Mouse (Mus musculus) frontal cortex, postnatal 14 days (tissue): ENCODE data around the gene Slc45a2.
A peak's percentile ranks its signal among the peaks of the same experiment; 100 is the strongest.
"Not testable (repeated sequence)": the region's sequence is repeated elsewhere in the genome, so short reads cannot be mapped to it uniquely, and the experiment has no call there.

ENCODE experiments used
- DNase-seq, 2 experiments: peaks; one replicate each; pipeline ENCODE4 v3.0.0; 2022; ENCODE audit warnings: low spot score in 2 of 2

Slc45a2 gene

DNA sequence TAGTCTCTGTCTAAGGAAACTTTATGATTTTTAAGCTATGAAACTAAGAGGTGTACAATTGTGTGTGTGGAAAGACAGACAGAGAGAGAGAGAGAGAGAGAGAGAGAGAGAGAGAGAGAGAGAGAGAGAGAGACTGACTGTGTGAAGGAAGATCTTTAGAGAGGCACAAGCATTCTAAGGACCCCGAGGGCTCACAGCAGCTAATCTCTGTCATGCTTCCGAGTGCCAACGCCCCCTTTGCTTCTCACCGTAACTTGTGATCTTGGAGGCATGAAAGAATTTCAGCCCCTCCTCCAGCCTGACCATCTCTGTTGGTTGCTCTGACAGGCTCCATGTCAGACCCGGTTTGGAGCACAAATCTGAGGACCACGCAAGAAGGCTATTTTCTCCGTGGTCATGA lies at the start of gene Slc45a2:
TSS of gene Slc45a2 (plus strand) at position 301 of the 400 bp plus-strand sequence.
- DNase-seq, result no peak

DNA sequence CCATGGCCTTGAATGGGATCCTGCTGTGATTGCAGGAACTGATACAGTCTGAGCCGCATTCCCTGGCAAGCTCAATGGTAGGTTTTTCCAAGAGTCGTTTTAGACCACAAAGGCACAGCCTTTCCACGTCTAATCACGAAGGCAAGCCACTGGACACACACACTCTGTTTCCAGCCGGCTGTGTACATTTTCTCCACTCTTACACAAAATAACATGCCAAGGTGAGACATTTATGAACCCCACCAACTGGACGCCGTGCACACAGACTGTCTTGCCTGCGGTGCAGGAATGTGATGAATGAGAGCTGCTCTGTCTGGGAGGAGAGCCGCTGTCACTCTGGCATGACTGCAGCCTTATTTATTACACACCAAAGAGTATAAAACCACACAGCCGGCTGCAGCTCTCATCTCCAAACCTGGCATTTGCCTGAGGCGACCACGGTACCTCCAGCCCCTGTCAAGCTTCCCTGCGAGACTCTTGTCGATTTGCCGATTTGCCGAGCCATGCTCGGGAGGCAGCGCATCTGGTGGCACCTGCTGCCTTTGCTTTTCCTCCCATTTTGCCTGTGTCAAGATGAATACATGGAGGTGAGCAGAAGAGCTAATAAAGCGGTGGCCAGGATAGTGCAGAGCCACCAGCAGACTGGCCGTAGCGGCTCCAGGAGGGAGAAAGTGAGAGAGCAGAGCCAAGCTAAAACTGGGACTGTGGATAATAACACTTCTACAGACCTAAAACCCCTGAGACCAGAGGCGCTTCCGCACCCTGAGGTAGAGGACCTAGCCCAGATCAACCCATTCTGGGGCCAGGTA lies 48.4 kb upstream of the Slc45a2 start, which contains the start of gene C1qtnf3:
TSS of gene C1qtnf3 (plus strand) at position 382 of the 809 bp plus-strand sequence.
- DNase-seq, result no peak

DNA sequence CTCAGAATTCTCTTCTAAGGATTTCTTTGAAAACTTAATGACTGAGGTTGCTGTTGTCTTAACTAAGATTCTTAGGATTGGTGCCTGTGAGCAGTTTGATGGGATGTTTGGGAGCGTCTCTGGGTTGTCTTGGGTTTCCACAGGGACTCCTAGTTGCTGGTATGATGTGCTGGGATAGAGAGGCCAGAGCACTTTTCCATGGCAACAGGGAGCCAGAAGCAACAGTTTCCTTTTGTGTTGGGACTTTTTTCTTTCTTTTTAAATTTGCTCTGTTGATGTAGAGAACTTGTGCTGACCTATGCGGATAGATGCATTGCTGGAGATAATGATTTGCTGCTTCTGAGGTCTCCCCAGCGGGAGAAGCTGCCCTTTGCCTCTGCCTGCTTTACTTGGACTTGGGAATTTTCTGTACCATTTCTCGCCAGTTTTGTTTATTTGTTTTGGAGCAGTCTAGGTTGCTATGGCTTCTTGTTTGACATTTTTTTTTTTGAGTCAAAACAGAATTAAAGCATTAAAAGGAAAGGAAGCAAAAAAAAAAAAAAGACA lies 47.7 kb upstream of the Slc45a2 start:
- DNase-seq, result no peak

DNA sequence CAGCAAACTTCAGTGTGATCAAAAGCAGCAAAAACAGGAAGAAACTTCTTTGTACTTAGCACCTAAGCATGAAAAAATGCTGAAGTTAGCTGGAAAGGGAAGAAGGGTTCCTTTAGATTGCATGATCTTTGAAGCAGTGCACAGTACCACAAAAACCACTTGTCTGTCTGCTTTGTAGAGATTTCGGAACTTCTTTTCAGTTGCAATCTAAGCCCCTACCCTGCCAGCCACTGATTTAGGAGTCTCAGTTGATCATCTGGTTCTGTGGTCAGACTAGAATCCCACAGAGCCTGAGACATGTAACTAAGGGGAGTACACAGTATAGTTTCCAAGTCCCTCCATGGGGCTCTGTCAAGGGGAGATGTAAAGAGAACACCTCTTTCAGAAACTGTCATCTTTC lies 47.1 kb upstream of the Slc45a2 start:
- DNase-seq, result no peak

DNA sequence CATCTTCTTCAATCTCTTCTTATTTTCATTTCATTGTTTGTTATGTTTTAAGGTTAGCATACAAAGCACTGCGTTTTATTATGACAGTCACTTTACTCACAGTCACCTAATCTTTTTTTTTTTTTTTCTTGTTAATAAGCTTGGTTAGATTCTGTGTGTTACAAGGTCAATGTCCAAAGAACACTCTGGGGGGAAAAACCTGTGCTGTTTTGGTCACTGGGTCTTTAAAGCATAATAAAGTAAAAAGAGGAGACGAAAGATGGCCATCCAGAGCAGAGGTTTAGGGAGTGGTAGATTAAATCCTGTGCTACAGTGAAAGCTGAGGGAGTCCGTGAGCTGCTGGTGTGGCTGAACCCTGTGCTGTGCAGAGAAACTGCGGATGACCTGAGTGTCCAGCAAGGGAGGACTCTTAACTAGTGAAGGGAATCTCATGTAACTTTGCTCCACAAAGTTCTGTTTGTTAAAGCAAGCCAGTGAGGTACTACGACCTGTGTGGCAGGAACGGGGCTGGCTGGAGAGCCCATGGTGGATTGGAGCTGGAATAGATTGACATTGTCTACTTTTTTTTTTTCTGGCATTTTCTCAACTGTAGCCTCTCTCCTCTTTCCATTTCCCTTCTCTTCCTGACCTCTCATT lies 46.0 kb upstream of the Slc45a2 start:
- no peak for DNase-seq

DNA sequence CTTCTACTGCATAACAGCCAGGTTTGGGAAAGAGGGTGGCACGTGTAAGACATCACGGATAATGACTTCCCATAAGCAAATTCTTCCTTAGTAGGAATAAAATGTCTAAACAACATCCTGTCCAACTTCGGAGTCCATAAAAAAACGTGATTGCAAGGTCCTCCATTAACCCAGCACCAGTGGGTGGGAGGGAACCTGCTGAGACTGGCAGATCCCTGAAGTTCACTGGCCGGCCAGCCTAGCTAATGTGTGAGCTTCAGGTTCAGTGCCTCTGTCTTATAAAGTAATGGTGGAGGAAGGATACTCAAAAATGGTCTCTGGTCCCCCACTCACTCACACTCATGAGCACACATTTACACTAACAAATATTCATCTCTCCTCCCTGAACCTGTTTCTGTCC lies 45.4 kb upstream of the Slc45a2 start:
- no peak for DNase-seq

DNA sequence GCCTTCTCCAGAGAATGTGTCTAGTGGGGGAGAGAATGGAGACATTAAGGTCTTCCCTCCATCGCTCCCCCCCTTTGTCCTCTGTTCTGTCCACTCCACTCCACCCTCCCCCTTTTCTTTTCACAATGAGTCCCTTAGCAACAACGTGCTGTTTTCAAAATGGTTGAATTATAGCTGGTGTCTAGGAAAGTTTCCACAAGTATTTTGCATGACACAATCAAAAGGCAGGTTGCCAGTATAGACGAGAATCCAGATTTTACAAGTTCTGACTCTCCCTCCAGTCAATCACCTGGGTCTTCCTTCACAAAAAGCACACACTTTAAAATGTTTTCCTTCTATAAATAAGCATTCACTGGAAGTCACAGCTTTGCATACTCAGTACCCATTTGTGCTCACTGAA lies 43.8 kb upstream of the Slc45a2 start:
- no peak for DNase-seq

DNA sequence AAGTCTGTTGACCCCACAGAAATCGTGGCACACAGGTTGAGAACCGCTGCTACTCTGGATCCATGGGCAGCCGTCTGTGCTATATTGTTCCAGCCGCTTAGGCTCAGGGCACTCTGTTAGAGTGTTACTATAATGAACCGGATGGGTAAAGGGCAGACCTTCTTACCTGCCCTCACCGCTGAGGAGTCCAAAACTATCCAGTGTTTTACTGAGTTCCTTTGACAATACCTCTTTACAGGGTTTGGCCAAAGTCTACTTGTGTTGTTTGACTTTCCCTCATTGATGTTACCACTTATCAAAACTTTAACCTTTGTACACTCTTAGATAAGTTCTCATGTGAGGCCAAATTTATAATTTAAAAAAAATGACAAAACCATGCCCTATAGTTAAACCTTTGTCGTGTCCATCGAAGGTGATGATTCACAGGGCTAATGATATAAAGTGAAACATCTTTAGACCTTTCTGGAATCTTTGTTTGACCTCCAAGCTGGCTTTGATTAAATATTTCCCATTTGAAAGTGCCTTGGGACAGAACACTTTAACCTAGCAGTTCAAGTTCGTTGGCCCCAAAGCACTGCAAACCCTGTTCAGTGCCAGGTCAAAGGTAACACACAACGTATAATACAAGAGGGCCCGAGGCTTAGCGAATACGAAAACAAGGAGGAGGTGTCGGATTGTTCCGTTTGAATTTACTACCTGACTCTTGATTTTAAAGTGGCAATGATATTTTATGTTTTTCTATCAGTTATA lies 41.1 kb upstream of the Slc45a2 start:
- no peak for DNase-seq

DNA sequence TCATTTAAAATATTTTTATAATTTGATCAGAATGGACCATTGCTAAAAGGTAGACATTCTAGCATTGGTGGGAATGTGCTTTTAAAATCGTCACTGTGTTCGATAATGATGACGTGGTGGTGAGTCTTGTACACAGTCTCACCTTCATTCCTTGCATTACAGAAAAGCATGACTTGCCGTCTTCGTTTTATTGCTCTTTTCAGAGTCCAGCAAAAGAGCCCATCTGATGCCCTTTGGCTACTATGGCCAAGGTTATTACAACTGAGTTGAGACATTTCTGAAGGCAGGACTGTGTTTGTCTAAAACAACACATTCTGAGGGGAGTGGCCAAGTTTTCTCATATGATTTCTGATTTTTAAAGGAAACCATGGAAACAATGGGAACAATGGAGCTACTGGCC lies 40.3 kb upstream of the Slc45a2 start:
- DNase-seq, result no peak

DNA sequence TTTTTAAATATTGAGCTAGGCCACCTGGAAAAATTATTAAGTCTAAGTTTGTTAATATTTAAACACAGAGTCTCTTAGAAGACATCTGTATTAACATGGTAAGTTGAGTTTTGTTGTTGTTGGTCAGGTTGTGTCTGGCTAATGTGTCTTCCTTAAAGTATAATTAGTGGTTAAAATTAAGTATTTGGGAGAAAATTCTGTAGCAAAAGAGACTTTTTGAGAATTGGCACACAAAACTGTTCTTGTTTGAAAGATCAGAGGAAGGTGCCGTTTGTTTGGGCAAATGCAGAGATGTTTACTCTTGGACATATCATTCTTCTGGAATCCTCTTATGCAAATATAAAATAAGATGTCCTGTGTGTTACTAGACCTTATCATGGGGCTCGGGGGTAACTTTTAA lies 37.9 kb upstream of the Slc45a2 start:
- DNase-seq, result no peak

DNA sequence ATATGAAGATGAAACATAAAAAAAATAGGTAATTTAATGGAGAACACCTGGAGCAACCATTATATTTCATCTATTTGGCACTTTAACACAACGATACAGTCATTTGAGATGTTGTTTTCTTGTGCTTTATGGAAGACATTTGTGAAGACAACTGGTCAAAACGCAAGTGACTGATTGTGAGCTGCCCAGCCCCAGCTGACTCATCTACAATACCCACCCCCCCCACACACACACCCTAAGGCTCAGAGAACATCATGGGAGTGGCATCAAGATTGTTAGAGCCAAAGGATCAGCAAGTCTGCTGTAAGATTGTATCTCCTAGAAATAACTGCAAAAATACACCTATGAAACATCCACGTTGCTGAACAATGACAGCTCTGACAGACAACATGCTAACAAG lies 31.1 kb upstream of the Slc45a2 start:
- no peak for DNase-seq

DNA sequence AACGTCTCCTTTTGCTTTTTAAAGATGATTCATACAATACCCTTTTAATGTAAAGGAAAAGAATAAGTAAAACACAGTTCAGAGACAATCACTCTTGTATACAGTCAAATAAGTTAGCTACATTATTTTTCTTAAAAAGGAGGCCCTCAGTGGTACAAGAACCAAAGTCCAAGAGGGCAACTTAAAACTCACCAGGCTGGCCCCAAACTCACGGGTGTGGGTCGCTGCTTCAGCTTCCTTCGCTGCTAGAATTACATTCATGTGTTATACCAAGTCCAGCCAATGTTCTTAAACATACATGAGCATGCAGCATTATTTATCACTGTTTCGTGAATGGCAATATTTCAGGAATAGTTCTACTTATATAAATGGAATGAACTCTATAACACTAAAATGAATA lies 29.7 kb upstream of the Slc45a2 start:
- DNase-seq, result no peak

DNA sequence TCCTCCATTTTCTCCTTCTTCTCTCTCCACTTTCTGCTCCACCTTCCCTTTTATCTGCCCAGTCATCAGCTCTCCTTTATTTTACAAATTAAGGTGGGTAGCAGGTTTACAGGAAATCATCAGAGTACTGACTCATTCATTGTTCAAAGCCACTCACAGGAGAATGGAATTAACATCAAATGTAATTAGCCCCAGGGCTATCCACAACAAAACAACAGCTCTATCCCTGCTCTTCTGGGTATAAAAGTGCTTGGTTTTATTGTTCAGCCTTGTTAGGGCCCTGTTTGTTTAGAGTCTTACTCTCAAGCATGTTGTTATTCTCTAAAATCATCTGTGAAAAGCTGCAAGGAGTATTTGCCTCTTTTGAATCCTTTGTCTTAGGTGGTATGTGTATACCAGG lies 23.4 kb upstream of the Slc45a2 start:
- no peak for DNase-seq

DNA sequence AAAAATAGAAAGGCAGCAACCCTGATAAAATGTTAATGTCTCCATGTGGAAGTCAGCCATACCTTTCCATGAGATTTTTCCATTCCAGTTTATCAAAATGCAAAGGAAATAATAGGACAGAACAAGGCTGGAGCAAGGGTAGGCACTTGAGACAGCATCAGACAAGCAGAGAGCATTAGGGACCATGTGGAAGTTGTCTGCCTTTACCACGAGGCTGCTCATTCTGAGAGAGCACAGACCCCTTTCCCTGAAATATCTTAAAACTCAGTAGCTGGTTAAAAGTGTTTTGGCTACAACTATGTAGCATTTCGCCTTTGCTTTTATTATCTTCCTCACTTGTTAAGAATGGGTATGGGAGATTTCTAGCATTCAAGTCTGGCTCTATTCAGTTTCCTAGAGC lies 19.8 kb upstream of the Slc45a2 start:
- DNase-seq, result no peak

DNA sequence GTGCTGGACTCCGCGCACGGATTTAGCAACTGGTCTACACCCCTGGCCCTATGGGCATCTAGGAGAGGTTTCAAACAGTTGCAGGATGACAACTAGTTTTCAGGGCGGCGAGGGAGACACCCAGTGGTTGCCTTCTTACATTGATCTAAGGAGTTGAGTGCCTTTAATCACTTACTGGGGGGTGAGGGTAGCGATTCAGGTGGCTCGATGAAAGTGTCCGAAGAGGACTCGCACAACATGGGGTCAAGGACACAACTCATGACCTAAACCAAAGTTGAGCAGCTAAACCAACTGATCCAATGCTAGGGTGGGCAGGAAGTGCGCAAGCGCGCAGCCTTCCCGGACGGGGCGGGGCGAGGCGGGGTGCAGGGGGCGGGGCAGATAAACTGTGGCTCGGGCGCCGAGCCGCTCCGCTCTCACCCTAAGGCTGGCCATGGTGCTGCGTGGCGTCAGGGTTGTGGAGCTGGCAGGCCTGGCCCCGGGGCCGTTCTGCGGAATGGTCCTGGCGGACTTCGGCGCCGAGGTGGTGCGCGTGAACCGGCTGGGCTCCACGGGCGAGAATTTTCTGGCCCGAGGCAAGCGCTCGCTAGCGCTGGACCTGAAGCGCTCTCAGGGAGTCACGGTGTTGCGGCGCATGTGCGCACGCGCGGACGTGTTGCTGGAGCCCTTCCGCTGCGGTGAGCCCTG lies 19.0 kb upstream of the Slc45a2 start, which contains the start of gene Amacr:
TSS of gene Amacr (plus strand) at position 380 of the 687 bp plus-strand sequence.
- peak; percentile 73 to 77 for DNase-seq

DNA sequence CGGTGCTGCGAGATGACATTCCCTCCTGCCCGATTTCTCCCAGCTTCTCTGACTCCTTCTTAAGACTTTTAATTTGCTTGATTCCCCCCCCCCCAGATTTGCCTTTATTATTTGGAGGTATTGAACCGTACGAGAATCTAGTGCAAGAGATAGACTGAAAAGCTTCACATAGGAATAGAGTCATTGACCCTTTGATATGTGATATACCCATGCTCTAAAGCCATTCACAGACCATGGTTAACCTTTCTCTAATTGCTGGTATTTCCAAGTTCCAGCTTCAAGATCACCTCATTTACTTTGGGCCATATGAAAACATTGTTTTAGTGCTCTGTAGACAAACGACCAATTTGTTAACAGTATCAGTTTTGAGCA lies 18.5 kb upstream of the Slc45a2 start:
- DNase-seq, result no peak

DNA sequence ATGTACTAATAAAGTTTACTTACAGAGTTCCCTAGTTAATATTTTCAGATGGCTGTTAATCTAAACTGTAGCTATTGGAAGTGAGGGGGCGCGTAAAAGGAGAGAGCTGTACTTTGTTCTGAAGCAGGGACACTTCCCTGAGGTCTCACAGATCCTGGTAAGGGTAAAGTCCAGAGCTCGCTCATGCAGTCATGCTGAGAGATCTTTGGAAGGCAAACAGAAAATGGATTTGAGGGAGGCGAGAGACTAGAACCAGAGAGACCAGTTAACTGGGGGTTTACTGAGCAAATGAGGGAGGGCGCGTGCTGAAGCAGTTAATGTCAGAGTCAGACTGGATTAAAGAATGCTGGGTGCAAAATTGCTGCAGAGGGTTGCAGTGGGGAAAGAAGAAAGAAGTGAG lies 14.8 kb upstream of the Slc45a2 start:
- no peak for DNase-seq

DNA sequence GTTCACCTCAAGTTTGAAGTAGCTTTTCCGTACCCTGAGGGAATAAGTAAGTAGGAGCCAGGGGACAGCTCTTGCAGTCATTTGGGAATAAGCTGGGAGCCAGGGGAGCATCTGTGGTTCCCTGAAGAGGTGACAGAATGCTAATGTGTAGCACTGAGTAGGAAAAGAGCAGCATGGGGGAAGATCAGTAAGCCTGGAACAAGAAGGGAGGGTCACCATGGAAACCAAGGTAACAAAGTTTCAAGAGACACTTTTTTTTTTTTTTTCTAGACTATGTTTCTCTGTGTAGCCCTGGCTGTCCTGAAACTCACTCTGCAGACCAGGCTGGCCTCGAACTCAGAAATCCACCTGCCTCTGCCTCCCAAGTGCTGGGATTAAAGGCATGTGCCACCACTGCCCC lies 14.0 kb upstream of the Slc45a2 start:
- DNase-seq, result not testable (repeated sequence)

DNA sequence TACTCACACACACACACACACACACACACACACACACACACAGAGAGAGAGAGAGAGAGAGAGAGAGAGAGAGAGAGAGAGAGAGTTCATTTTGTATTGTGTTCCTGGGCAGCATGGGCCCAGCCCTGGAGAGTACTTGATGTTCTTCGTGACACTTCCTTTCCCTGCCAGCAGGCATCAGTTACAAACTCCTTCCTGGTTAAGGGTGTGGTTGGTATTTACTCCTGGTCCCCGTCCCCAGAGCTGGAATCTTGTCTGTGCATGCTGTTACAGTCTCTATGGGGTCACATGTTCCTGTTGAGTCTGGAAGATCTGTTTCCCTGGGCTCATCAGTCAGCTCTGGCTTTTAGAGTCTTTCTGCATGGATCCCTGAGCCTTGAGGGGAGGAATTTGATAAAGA lies 10.1 kb upstream of the Slc45a2 start:
- no peak for DNase-seq

DNA sequence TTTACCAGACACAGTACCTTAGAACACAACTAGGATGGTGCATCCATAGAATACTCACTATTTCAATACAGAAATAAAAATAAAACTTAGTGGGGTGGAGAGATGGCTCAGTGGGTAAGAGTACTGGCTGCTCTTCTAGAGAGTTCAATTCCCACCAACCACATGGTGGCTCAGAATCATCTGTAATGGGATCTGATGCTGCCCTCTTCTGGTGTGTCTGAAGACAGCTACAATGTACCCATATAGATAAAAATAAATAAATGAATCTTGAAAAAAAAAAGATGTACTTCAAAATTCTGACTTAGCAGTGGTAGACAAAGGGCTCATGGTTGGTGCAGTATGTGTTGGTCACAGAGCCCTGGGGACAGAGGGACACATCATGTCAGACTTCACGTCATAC lies 9.0 kb upstream of the Slc45a2 start:
- no peak for DNase-seq

DNA sequence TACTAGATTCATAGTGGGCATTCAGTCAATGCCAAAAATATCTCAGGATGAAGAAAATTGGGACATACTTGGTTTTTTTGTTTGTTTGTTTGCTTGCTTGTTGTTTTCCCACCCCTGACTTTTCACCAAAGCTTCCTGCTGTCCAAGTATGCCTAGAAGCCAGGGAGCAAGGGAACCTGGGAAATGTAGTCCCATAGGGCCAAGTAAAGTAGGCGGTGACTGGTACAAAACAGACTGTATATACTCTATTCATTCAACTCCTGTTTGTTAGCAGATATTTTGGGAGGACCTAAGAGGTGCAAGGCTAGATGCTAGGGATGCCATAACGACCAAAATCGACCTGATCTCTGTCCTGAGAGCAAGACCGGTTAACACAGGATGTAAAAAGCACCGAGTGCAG lies 689 bp upstream of the Slc45a2 start:
- DNase-seq, result no peak

DNA sequence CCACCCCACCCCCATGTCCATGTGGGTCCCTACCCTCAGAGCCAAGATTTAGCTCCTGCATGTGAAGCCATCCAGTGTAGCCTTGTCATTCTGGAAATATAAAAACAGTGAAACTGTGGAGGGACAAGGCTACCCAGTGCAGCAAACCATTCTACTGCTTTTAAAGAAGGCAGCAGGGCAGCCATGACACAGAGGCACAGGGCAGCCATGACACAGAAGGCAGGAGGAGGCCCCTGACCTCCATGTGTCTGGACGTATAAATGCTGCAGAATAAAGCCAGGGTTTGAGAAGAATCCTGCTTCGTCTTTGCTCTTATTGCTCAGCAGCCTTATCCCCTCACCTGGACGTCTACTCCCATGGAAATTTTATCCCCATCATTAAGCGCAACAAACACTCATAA lies 3.3 kb downstream of the Slc45a2 start:
- DNase-seq, result no peak
